Mouse (Mus musculus): ENCODE data around the gene Krcc1. TPM values are rescaled to one million over a fixed set of nuclear protein-coding genes. Genes with fewer than 3 reads are reported as not detected.

Krcc1 gene
- total and polyA plus RNA-seq, 3 experiments: 25.8 to 31.6 TPM; not detected in 1

- H3K4me3 ChIP-seq (ENCODE audit: control insufficient read depth in 1 of 2, insufficient read depth in 1 of 2, low read depth in 2 of 2, low read length in 2 of 2): no peak overlapping the region
- H3K9me3 ChIP-seq (replicated peaks; ENCODE audit: insufficient read depth, low read length): no peaks in the 10 kb centered on the region
- H3K79me2 ChIP-seq (ENCODE audit: control insufficient read depth, insufficient read depth, low read length, poor library complexity): no peaks in the 10 kb centered on the region
- H3K9ac ChIP-seq (ENCODE audit: control insufficient read depth, low read depth, low read length, poor library complexity, severe bottlenecking): no peak overlapping the region
- DNase-seq (ENCODE audit: low read depth, low spot score): no peak
- H3K27me3 ChIP-seq (ENCODE audit: control insufficient read depth in 1 of 2, insufficient read depth in 2 of 2, low read length in 2 of 2): no peaks in the 10 kb centered on the region
- H3K36me3 ChIP-seq (ENCODE audit: control insufficient read depth in 1 of 2, insufficient read depth in 2 of 2, low read length in 2 of 2): peaks cover 0 to 19% of the 10 kb centered on the region in 2 experiments; a peak in 2 of 4 replicates
- no peak overlapping the region for H3K27ac ChIP-seq (ENCODE audit: control insufficient read depth, low read depth, low read length)
- no peak for TF ChIP-seq POLR2A (IDR thresholded peaks at IDR 0.05; ENCODE audit: control insufficient read depth in 1 of 2, insufficient read depth in 1 of 2, low read depth in 1 of 2, low read length in 2 of 2, poor library complexity in 1 of 2)
- TF ChIP-seq JUND (IDR thresholded peaks at IDR 0.05; ENCODE audit: low read depth, low read length): no peak
- TF ChIP-seq TCF12 (IDR thresholded peaks at IDR 0.05; ENCODE audit: low read depth, low read length): no peak
- TF ChIP-seq GATA1 (IDR thresholded peaks at IDR 0.05; ENCODE audit: low read depth, low read length): no peak
- no peak for TF ChIP-seq CTCF (IDR thresholded peaks at IDR 0.05 in 2 of 3, conservative IDR thresholded peaks at IDR 0.05 in 1 of 3; ENCODE audit: control insufficient read depth in 1 of 3, insufficient read depth in 1 of 3, low read depth in 2 of 3, low read length in 3 of 3, poor library complexity in 1 of 3, severe bottlenecking in 1 of 3)
- TF ChIP-seq MXI1 (IDR thresholded peaks at IDR 0.05; ENCODE audit: low read depth, low read length): no peak
- TF ChIP-seq TBP (IDR thresholded peaks at IDR 0.05; ENCODE audit: low read depth, low read length): no peak
- TF ChIP-seq ZMIZ1 (IDR thresholded peaks at IDR 0.05; ENCODE audit: low read depth, low read length): no peak
- H3K4me1 ChIP-seq (ENCODE audit: control insufficient read depth in 1 of 2, insufficient read depth in 2 of 2, low read length in 2 of 2): peaks cover 15 to 19% of the 10 kb centered on the region in 2 experiments
Measured at GRCm38 (mm10) chr6:71256166-71256565, 15.3 kb upstream of the Krcc1 start.

DNA sequence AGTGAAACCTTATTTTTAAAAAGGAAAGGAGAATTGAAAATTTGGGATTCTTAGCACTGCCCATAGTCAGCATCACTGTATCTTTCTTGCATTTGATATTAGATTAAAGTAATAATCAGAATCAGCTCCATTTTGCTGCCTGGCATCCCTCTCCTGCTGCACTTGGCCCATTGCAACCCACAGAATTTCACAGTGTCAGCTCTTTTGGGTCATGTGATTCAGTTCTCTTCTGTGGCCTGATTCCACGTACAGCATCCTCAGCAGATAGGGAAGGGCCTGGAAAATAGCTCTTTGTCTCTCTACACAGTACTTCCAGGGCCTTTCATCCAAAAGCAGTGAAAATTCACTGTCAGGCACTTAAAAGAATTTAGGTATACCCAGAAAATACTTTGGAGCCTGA, 14.1 kb upstream of the Krcc1 start:
- no peak overlapping the region for H3K4me3 ChIP-seq (ENCODE audit: control insufficient read depth in 1 of 2, insufficient read depth in 1 of 2, low read depth in 2 of 2, low read length in 2 of 2)
- no peaks in the 10 kb centered on the region for H3K27me3 ChIP-seq (ENCODE audit: control insufficient read depth in 1 of 2, insufficient read depth in 2 of 2, low read length in 2 of 2)
- H3K27ac ChIP-seq (ENCODE audit: control insufficient read depth, low read depth, low read length): no peak overlapping the region

More for the DNA sequence above, 14.1 kb upstream of the Krcc1 start:
- Histone ChIP-seq H3K79me2 (ENCODE audit: control insufficient read depth, insufficient read depth, low read length, poor library complexity) (no peaks in the 10 kb centered on the region), H3K4me1 (ENCODE audit: control insufficient read depth in 1 of 2, insufficient read depth in 2 of 2, low read length in 2 of 2) (peaks cover 16 to 25% of the 10 kb centered on the region in 2 experiments), H3K36me3 (ENCODE audit: control insufficient read depth in 1 of 2, insufficient read depth in 2 of 2, low read length in 2 of 2) (peaks cover 0 to 22% of the 10 kb centered on the region in 2 experiments; a peak in 2 of 4 replicates), H3K9ac (ENCODE audit: control insufficient read depth, low read depth, low read length, poor library complexity, severe bottlenecking) (no peak overlapping the region), H3K9me3 (replicated peaks; ENCODE audit: insufficient read depth, low read length) (no peaks in the 10 kb centered on the region)
- no peak for DNase-seq (ENCODE audit: low read depth, low spot score)
- TF ChIP-seq TAL1 (IDR thresholded peaks at IDR 0.05; ENCODE audit: low read length): no peak
- TF ChIP-seq ELF1 (IDR thresholded peaks at IDR 0.05; ENCODE audit: low read depth, low read length): no peak
- no peak for TF ChIP-seq MAFK (IDR thresholded peaks at IDR 0.05; ENCODE audit: borderline replicate concordance, low read depth, low read length)
- no peak for TF ChIP-seq JUND (IDR thresholded peaks at IDR 0.05; ENCODE audit: low read depth, low read length)
- TF ChIP-seq TCF12 (IDR thresholded peaks at IDR 0.05; ENCODE audit: low read depth, low read length): no peak
- TF ChIP-seq CHD2 (IDR thresholded peaks at IDR 0.05; ENCODE audit: low read length): no peak
- TF ChIP-seq MEF2A (IDR thresholded peaks at IDR 0.05; ENCODE audit: extremely low read depth, insufficient replicate concordance, low read depth, low read length, poor library complexity, severe bottlenecking): no peak
- TF ChIP-seq MYB (IDR thresholded peaks at IDR 0.05; ENCODE audit: low read depth, low read length): no peak
- no peak for TF ChIP-seq SMC3 (IDR thresholded peaks at IDR 0.05; ENCODE audit: low read depth, low read length)
- TF ChIP-seq POLR2A (IDR thresholded peaks at IDR 0.05; ENCODE audit: control insufficient read depth in 1 of 2, insufficient read depth in 1 of 2, low read depth in 1 of 2, low read length in 2 of 2, poor library complexity in 1 of 2): no peak
- no peak for TF ChIP-seq UBTF (IDR thresholded peaks at IDR 0.05; ENCODE audit: borderline replicate concordance, insufficient read depth, low read depth, low read length)
- no peak for TF ChIP-seq GABPA (IDR thresholded peaks at IDR 0.05; ENCODE audit: low read depth, low read length)
- TF ChIP-seq POLR2AphosphoS2 (IDR thresholded peaks at IDR 0.05; ENCODE audit: low read length): no peak
- TF ChIP-seq ZMIZ1 (IDR thresholded peaks at IDR 0.05; ENCODE audit: low read depth, low read length): no peak
- no peak for TF ChIP-seq RAD21 (IDR thresholded peaks at IDR 0.05; ENCODE audit: low read depth, low read length)
- no peak for TF ChIP-seq POLR2AphosphoS5 (IDR thresholded peaks at IDR 0.05; ENCODE audit: borderline replicate concordance, low read depth, low read length)
- TF ChIP-seq SIN3A (IDR thresholded peaks at IDR 0.05; ENCODE audit: low read length): no peak
- TF ChIP-seq USF2 (IDR thresholded peaks at IDR 0.05; ENCODE audit: borderline replicate concordance in 1 of 2, insufficient read depth in 1 of 2, low read depth in 1 of 2, low read length in 2 of 2): no peak
- TF ChIP-seq RCOR1 (IDR thresholded peaks at IDR 0.05; ENCODE audit: low read depth, low read length): no peak
- TF ChIP-seq CTCF (IDR thresholded peaks at IDR 0.05 in 2 of 3, conservative IDR thresholded peaks at IDR 0.05 in 1 of 3; ENCODE audit: control insufficient read depth in 1 of 3, insufficient read depth in 1 of 3, low read depth in 2 of 3, low read length in 3 of 3, poor library complexity in 1 of 3, severe bottlenecking in 1 of 3): no peak
